Mouse (Mus musculus): ENCODE measurements around the gene Mrpl37.
"Not testable (repeated sequence)": the region's sequence is repeated elsewhere in the genome, so short reads cannot be mapped to it uniquely, and the experiment has no call there.

- not testable (repeated sequence) for TF ChIP-seq CTCF (IDR thresholded peaks at IDR 0.05; ENCODE audit: low read depth, low read length); POLR2A (IDR thresholded peaks at IDR 0.05; ENCODE audit: insufficient read depth, low read length); EP300 (IDR thresholded peaks at IDR 0.05; ENCODE audit: insufficient read depth, low read depth, low read length)
Observed at GRCm38 (mm10) chr4:107109181-107109580, 42.5 kb upstream of the Mrpl37 start.

Data from ES-Bruce4 (cell line).